Mouse (Mus musculus): ENCODE results near the gene Gm4175. TPM values are rescaled to one million over a fixed set of nuclear protein-coding genes. Genes with fewer than 3 reads are reported as not detected.
"Not testable (repeated sequence)": the region's sequence is repeated elsewhere in the genome, so short reads cannot be mapped to it uniquely, and the experiment has no call there.

Gene Gm4175
- total RNA-seq (2021) (not detected), polyA plus RNA-seq (2012; rRNA removed) (not detected in 2 replicates)
- long read RNA-seq = 0 reads

DNA sequence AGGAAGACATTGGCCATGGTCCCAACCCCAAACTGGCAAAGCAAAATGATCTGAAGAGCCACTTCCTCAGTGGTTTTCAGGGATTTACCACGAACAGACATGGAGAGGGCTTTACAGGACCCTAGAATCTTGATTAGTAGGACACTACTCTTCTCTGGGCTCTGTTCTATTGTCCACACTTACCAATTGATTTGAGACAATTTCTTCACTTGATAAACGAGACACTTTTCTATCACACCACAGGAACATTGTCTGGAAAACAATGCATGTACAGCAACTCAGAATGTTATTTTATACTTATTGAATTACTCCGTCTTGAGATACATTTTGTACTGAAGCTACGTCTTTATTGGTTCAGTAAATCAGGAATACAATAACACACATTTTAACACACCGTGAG lies at the start of gene Gm4175:
Gene Gm4175, minus strand, starts transcription at position 101 of the 400 bp plus-strand sequence.
- not testable (repeated sequence) for DNase-seq

DNA sequence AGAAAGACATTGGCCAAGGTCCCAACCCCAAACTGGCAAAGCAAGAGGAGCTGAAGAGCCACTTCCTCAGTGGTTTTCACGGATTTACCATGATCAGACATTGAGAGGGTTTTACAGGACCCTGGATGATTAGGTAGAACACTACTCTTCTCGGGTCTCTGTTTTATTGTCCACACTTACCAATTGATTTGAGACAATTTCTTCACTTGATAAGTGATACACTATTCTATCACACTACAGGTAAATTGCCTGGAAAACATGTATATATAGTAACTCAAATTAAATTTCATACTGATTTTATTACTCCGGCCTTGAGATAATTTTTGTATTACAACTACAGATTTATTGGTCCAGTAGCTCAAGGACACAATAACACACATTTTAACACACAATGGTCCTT lies 35.4 kb upstream of the Gm4175 start, which contains the start of gene Gm4177:
Gene Gm4177, minus strand, starts transcription at position 101 of the 400 bp plus-strand sequence.
- DNase-seq = not testable (repeated sequence)

Other genes starting within 250 kb of the Gm4175 start
- gene Vmn1r130, start 249.7 kb downstream of the Gm4175 start, total RNA-seq (2021) = not detected
- gene Vmn1r130, start 249.7 kb downstream of the Gm4175 start, polyA plus RNA-seq (2012; rRNA removed) = not detected in 2 replicates
- gene Vmn1r131, start 215.4 kb downstream of the Gm4175 start, total RNA-seq (2021) = not detected
- not detected in 2 replicates for gene Vmn1r131, start 215.4 kb downstream of the Gm4175 start, polyA plus RNA-seq (2012; rRNA removed)
- not detected for gene Vmn1r132, start 147.4 kb downstream of the Gm4175 start, total RNA-seq (2021)
- not detected in 2 replicates for gene Vmn1r132, start 147.4 kb downstream of the Gm4175 start, polyA plus RNA-seq (2012; rRNA removed)
- not detected for gene Gm4177, start 35.3 kb upstream of the Gm4175 start, total RNA-seq (2021)
- gene Gm4177, start 35.3 kb upstream of the Gm4175 start, polyA plus RNA-seq (2012; rRNA removed) = not detected in 2 replicates
- not detected for gene Vmn1r135, start 70.9 kb upstream of the Gm4175 start, total RNA-seq (2021)
- gene Vmn1r135, start 70.9 kb upstream of the Gm4175 start, polyA plus RNA-seq (2012; rRNA removed) = not detected in 2 replicates
- not detected for gene Gm5725, start 82.8 kb upstream of the Gm4175 start, total RNA-seq (2021)
- not detected in 2 replicates for gene Gm5725, start 82.8 kb upstream of the Gm4175 start, polyA plus RNA-seq (2012; rRNA removed)
- gene Gm5891, start 159.8 kb upstream of the Gm4175 start, total RNA-seq (2021) = not detected
- gene Gm5891, start 159.8 kb upstream of the Gm4175 start, polyA plus RNA-seq (2012; rRNA removed) = not detected in 2 replicates
- not detected for gene Vmn1r137, start 233.1 kb upstream of the Gm4175 start, total RNA-seq (2021)
- not detected in 2 replicates for gene Vmn1r137, start 233.1 kb upstream of the Gm4175 start, polyA plus RNA-seq (2012; rRNA removed)

Measured in adrenal gland, adult 2 months (tissue).